Mouse (Mus musculus) mesoderm, embryonic 11.5 days (tissue): ENCODE measurements around the gene Ikzf1.

Source experiments
- DNase-seq: peaks from one replicate; pipeline ENCODE4 v3.0.0-alpha.2; 2012; ENCODE audit warnings: low read depth, low spot score

Ikzf1 gene

GRCm38 (mm10) chr11:11725252-11725875 is 40.6 kb downstream of the Ikzf1 start:
- DNase-seq, result no peak

- DNase-seq, result no peak
Observed at GRCm38 (mm10) chr11:11725876-11726525, 41.2 kb downstream of the Ikzf1 start.

- DNase-seq, result no peak
Observed at GRCm38 (mm10) chr11:11726807-11727276, 42.0 kb downstream of the Ikzf1 start.

GRCm38 (mm10) chr11:11727936-11728556 is 43.2 kb downstream of the Ikzf1 start:
- no peak for DNase-seq

- DNase-seq, result no peak
Observed at GRCm38 (mm10) chr11:11729216-11729615, 44.4 kb downstream of the Ikzf1 start.

GRCm38 (mm10) chr11:11730062-11730461 is 45.3 kb downstream of the Ikzf1 start:
- no peak for DNase-seq

- no peak for DNase-seq
Observed at GRCm38 (mm10) chr11:11731727-11732126, 46.9 kb downstream of the Ikzf1 start.

- DNase-seq, result no peak
Observed at GRCm38 (mm10) chr11:11732972-11733770, 48.4 kb downstream of the Ikzf1 start.

- no peak for DNase-seq
Observed at GRCm38 (mm10) chr11:11735155-11735554, 50.4 kb downstream of the Ikzf1 start.

GRCm38 (mm10) chr11:11736948-11737347 is 52.1 kb downstream of the Ikzf1 start:
- no peak for DNase-seq

GRCm38 (mm10) chr11:11737562-11737961 is 52.8 kb downstream of the Ikzf1 start:
- DNase-seq, result no peak

- DNase-seq, result no peak
Observed at GRCm38 (mm10) chr11:11739054-11739453, 54.3 kb downstream of the Ikzf1 start.

GRCm38 (mm10) chr11:11740603-11741002 is 55.8 kb downstream of the Ikzf1 start:
- DNase-seq, result no peak

- DNase-seq, result no peak
Observed at GRCm38 (mm10) chr11:11741574-11741973, 56.8 kb downstream of the Ikzf1 start.

GRCm38 (mm10) chr11:11742626-11743025 is 57.8 kb downstream of the Ikzf1 start:
- DNase-seq, result peak; percentile 57

- no peak for DNase-seq
Observed at GRCm38 (mm10) chr11:11744222-11744621, 59.4 kb downstream of the Ikzf1 start.

- DNase-seq, result no peak
Observed at GRCm38 (mm10) chr11:11751091-11751490, 66.3 kb downstream of the Ikzf1 start.

- DNase-seq, result no peak
Observed at GRCm38 (mm10) chr11:11752859-11753258, 68.1 kb downstream of the Ikzf1 start.

GRCm38 (mm10) chr11:11758121-11758520 is 73.3 kb downstream of the Ikzf1 start:
- no peak for DNase-seq

GRCm38 (mm10) chr11:11758883-11759282 is 74.1 kb downstream of the Ikzf1 start:
- DNase-seq, result no peak

- DNase-seq, result no peak
Observed at GRCm38 (mm10) chr11:11763211-11763666, 78.4 kb downstream of the Ikzf1 start.

GRCm38 (mm10) chr11:11765414-11765813 is 80.6 kb downstream of the Ikzf1 start:
- no peak for DNase-seq
